Mouse (Mus musculus) bone marrow macrophage, adult 2 months (primary cell): ENCODE results near the gene Lrtm2.

Experiments used
- CTCF ChIP-seq: IDR thresholded peaks from 2 replicates; pipeline ENCODE4 v1.5.1; 2012; ENCODE audit warnings: low read depth, mild to moderate bottlenecking, low read length, moderate library complexity
- POLR2A ChIP-seq: IDR thresholded peaks from 2 replicates; pipeline ENCODE4 v1.6.1; 2012; ENCODE audit warnings: mild to moderate bottlenecking, low read depth, low read length, borderline replicate concordance

GRCm38 (mm10) chr6:119346257-119346656 lies 15.7 kb upstream of the Lrtm2 start:
- TF ChIP-seq CTCF, result no peak
- no peak for TF ChIP-seq POLR2A
